Mouse (Mus musculus) small intestine, adult 2 months (tissue): ENCODE measurements around the gene Syde1.

ENCODE experiments used
- CTCF ChIP-seq: fragments of 200-500 bp; IDR thresholded peaks from 2 replicates; pipeline ENCODE4 v1.5.1; 2012; ENCODE audit warnings: low read depth, mild to moderate bottlenecking, control low read depth, inconsistent platforms, low read length, moderate library complexity, mixed read lengths; ENCODE audit not compliant: insufficient replicate concordance, insufficient read length; ENCODE audit errors: extremely low read depth
- POLR2A ChIP-seq: fragments of 200-500 bp; IDR thresholded peaks from 2 replicates; pipeline ENCODE4 v1.6.1; 2012; ENCODE audit warnings: low read depth, mild to moderate bottlenecking, control low read depth, inconsistent platforms, low read length, moderate library complexity

GRCm38 (mm10) chr10:78578204-78578603 is 13.6 kb downstream of the Syde1 start:
- TF ChIP-seq CTCF, result no peak
- no peak for TF ChIP-seq POLR2A
